Comparison of ENCODE assay signal across 11 mouse cellular contexts in genomic region chr1:51515041-51515440, GRCm38 (mm10). TPM values are rescaled to one million over a fixed set of nuclear protein-coding genes. Genes with fewer than 3 reads are reported as not detected.
DNase-seq lines count a peak whose midpoint lies in the region; ATAC-seq and TF ChIP-seq lines count a peak whose summit lies in the region.
"Had no signal": no experiment of that assay in that cellular context is flagged by ENCODE, and none has a peak within 500 bp of the region (broad histone marks: within the 10 kb centered on the region; RNA-seq: fewer than 3 reads in every experiment).

No protein-coding gene starts in this region.

- TF ChIP-seq EP300 in stomach, postnatal 0 days (optimal IDR thresholded peaks at IDR 0.05), result no peak

- no peaks in the 10 kb centered on the region for H3K9me3 ChIP-seq in stomach, postnatal 0 days (ENCODE audit: control insufficient read depth, low read length)
- H3K9me3 ChIP-seq in hindbrain, embryonic 11.5 days (ENCODE audit: control insufficient read depth, low read length), result no peaks in the 10 kb centered on the region
- H3K9me3 ChIP-seq: embryonic facial prominence, embryonic 13.5 days had no signal

- TF ChIP-seq CTCF in stomach, postnatal 0 days (IDR thresholded peaks at IDR 0.05; ENCODE audit: low read depth), result no peak

- H3K27me3 ChIP-seq in stomach, postnatal 0 days (ENCODE audit: control insufficient read depth, insufficient read depth, low read length), result no peaks in the 10 kb centered on the region
- H3K27me3 ChIP-seq in hindbrain, embryonic 11.5 days (ENCODE audit: control insufficient read depth, insufficient read depth, low read length), result no peaks in the 10 kb centered on the region
- H3K27me3 ChIP-seq: embryonic facial prominence, embryonic 13.5 days had no signal

- H3K4me3 ChIP-seq in stomach, postnatal 0 days (ENCODE audit: low read depth, low read length), result no peak overlapping the region
- no peak overlapping the region for H3K4me3 ChIP-seq in hindbrain, embryonic 11.5 days (ENCODE audit: low read depth, low read length)
- H3K4me3 ChIP-seq: embryonic facial prominence, embryonic 13.5 days had no signal

- no peaks in the 10 kb centered on the region for H3K36me3 ChIP-seq in stomach, postnatal 0 days (ENCODE audit: control insufficient read depth, insufficient read depth, low read length)
- H3K36me3 ChIP-seq in hindbrain, embryonic 11.5 days (ENCODE audit: control insufficient read depth, insufficient read depth, low read length), result no peaks in the 10 kb centered on the region
- H3K36me3 ChIP-seq: embryonic facial prominence, embryonic 13.5 days had no signal

- DNase-seq in frontal cortex, postnatal 25 days (ENCODE audit: low spot score in 2 of 2), result no peak
- DNase-seq in right cerebral cortex, adult 18-20 months, result peak; percentile 23
- DNase-seq in right cerebral cortex, postnatal 14 days, result no peak
- peak; percentile 28 for DNase-seq in heart, postnatal 4 days
- no peak for DNase-seq in stomach, postnatal 0 days (ENCODE audit: low spot score)
- no peak for DNase-seq in hindbrain, embryonic 11.5 days (ENCODE audit: low spot score)
- DNase-seq in cerebellum, adult 8-10 months, result no peak
- DNase-seq: cerebellum, adult 11-12 months; gastrocnemius, postnatal 36 days had no signal

- peak; percentile 86 for ATAC-seq in frontal cortex, adult (ENCODE audit: low TSS enrichment)
- ATAC-seq in stomach, postnatal 0 days (ENCODE audit: low FRiP score, low TSS enrichment), result peak; percentile 45; the same call in 1 of the 2 replicates
- no peak for ATAC-seq in hindbrain, embryonic 11.5 days (ENCODE audit: low FRiP score)

- H3K4me1 ChIP-seq in stomach, postnatal 0 days (replicated peaks; ENCODE audit: control insufficient read depth, insufficient read depth), result no peaks in the 10 kb centered on the region
- no peaks in the 10 kb centered on the region for H3K4me1 ChIP-seq in hindbrain, embryonic 11.5 days (replicated peaks; ENCODE audit: control insufficient read depth, insufficient read depth, low read length)
- H3K4me1 ChIP-seq: embryonic facial prominence, embryonic 13.5 days had no signal

- WGBS in stomach, postnatal 0 days, result 42% methylated on average over 3 of the region's 3 CpGs
- WGBS in hindbrain, embryonic 11.5 days, result 87% methylated on average over 3 of the region's 3 CpGs

- H3K9ac ChIP-seq in stomach, postnatal 0 days (ENCODE audit: low read length), result no peak overlapping the region
- H3K9ac ChIP-seq in hindbrain, embryonic 11.5 days (ENCODE audit: low read depth, low read length), result no peak overlapping the region
- H3K9ac ChIP-seq: embryonic facial prominence, embryonic 13.5 days had no signal

- H3K4me2 ChIP-seq in stomach, postnatal 0 days (replicated peaks; ENCODE audit: low read depth), result no peak overlapping the region
- no peak overlapping the region for H3K4me2 ChIP-seq in hindbrain, embryonic 11.5 days (replicated peaks; ENCODE audit: low read depth, low read length)
- H3K4me2 ChIP-seq: embryonic facial prominence, embryonic 13.5 days had no signal

- no peak overlapping the region for H3K27ac ChIP-seq in stomach, postnatal 0 days (replicated peaks)
- H3K27ac ChIP-seq in hindbrain, embryonic 11.5 days (ENCODE audit: low read depth, low read length), result no peak overlapping the region
- H3K27ac ChIP-seq: embryonic facial prominence, embryonic 13.5 days had no signal

RNA-seq across cellular contexts. Expression of gene Nabp1, which starts 36.8 kb away (rescaled TPM):
- total RNA-seq in heart, postnatal 4 days (2021), result 10 to 100 TPM; 23.0 to 26.1 TPM
- 12.7 and 12.8 TPM in 2 replicates for polyA plus RNA-seq in stomach, postnatal 0 days (2015; fragmentation: Nextera tagmentation; extraction: Ambion mirVana)
- polyA plus RNA-seq in hindbrain, embryonic 11.5 days (2014; fragmentation: Nextera tagmentation; extraction: Ambion mirVana), result 9.0 and 10.9 TPM in 2 replicates

Comparison
In these comparisons a context has a peak if more than half of its experiments do, and no peak if none do; other contexts are left out.
1. DNase-seq: peak in right cerebral cortex, adult 18-20 months (single experiment) and heart, postnatal 4 days (single experiment); none in frontal cortex, postnatal 25 days (0 of 2), right cerebral cortex, postnatal 14 days (single experiment), stomach, postnatal 0 days (single experiment), hindbrain, embryonic 11.5 days (single experiment) and cerebellum, adult 8-10 months (single experiment).